Mouse (Mus musculus): ENCODE data around the gene Esrrg. TPM values are rescaled to one million over a fixed set of nuclear protein-coding genes. Genes with fewer than 3 reads are reported as not detected.

The Esrrg gene
- polyA plus RNA-seq, 1 experiment, result 12.7 TPM

- H3K4me1 ChIP-seq (ENCODE audit: control insufficient read depth, insufficient read depth, low read length), result no peaks in the 10 kb centered on the region
- no peak overlapping the region for H3K4me3 ChIP-seq (ENCODE audit: insufficient read depth, low read length)
- no peak overlapping the region for H3K27ac ChIP-seq (ENCODE audit: insufficient read depth, low read length)
- TF ChIP-seq CTCF (IDR thresholded peaks at IDR 0.05; ENCODE audit: extremely low read depth, insufficient read depth, low read length) (no peak), POLR2A (IDR thresholded peaks at IDR 0.05; ENCODE audit: extremely low read depth, insufficient read depth, low read length) (no peak)
These were observed 606.5 kb downstream of the Esrrg start for GRCm38 (mm10) chr1:188214885-188215611.

GRCm38 (mm10) chr1:188221226-188221792, 612.7 kb downstream of the Esrrg start:
- no peak for TF ChIP-seq POLR2A (IDR thresholded peaks at IDR 0.05; ENCODE audit: extremely low read depth, insufficient read depth, low read length)
- no peak for TF ChIP-seq CTCF (IDR thresholded peaks at IDR 0.05; ENCODE audit: extremely low read depth, insufficient read depth, low read length)
- H3K4me3 ChIP-seq (ENCODE audit: insufficient read depth, low read length), result no peak overlapping the region

GRCm38 (mm10) chr1:188233036-188233724, 624.6 kb downstream of the Esrrg start:
- no peak overlapping the region for H3K27ac ChIP-seq (ENCODE audit: insufficient read depth, low read length)
- H3K4me3 ChIP-seq (ENCODE audit: insufficient read depth, low read length), result no peak overlapping the region
- H3K4me1 ChIP-seq (ENCODE audit: control insufficient read depth, insufficient read depth, low read length), result no peaks in the 10 kb centered on the region
- no peak for TF ChIP-seq POLR2A (IDR thresholded peaks at IDR 0.05; ENCODE audit: extremely low read depth, insufficient read depth, low read length)

More at GRCm38 (mm10) chr1:188221226-188221792, 612.7 kb downstream of the Esrrg start:
- no peaks in the 10 kb centered on the region; the same call in 1 of the 2 replicates for H3K4me1 ChIP-seq (ENCODE audit: control insufficient read depth, insufficient read depth, low read length)
- no peak overlapping the region for H3K27ac ChIP-seq (ENCODE audit: insufficient read depth, low read length)

- Histone ChIP-seq H3K4me3 (ENCODE audit: insufficient read depth, low read length) (no peak overlapping the region), H3K27ac (ENCODE audit: insufficient read depth, low read length) (no peak overlapping the region), H3K4me1 (ENCODE audit: control insufficient read depth, insufficient read depth, low read length) (no peaks in the 10 kb centered on the region)
- no peak for TF ChIP-seq POLR2A (IDR thresholded peaks at IDR 0.05; ENCODE audit: extremely low read depth, insufficient read depth, low read length)
- no peak for TF ChIP-seq CTCF (IDR thresholded peaks at IDR 0.05; ENCODE audit: extremely low read depth, insufficient read depth, low read length)
These were observed 630.0 kb downstream of the Esrrg start for GRCm38 (mm10) chr1:188238636-188239035.

- Histone ChIP-seq H3K4me1 (ENCODE audit: control insufficient read depth, insufficient read depth, low read length) (no peaks in the 10 kb centered on the region), H3K27ac (ENCODE audit: insufficient read depth, low read length) (no peak overlapping the region), H3K4me3 (ENCODE audit: insufficient read depth, low read length) (no peak overlapping the region)
- no peak for TF ChIP-seq POLR2A (IDR thresholded peaks at IDR 0.05; ENCODE audit: extremely low read depth, insufficient read depth, low read length)
- no peak for TF ChIP-seq CTCF (IDR thresholded peaks at IDR 0.05; ENCODE audit: extremely low read depth, insufficient read depth, low read length)
These were observed 633.2 kb downstream of the Esrrg start for GRCm38 (mm10) chr1:188241766-188242165.

- H3K27ac ChIP-seq (ENCODE audit: insufficient read depth, low read length), result no peak overlapping the region
- H3K4me1 ChIP-seq (ENCODE audit: control insufficient read depth, insufficient read depth, low read length), result no peaks in the 10 kb centered on the region
- TF ChIP-seq CTCF (IDR thresholded peaks at IDR 0.05; ENCODE audit: extremely low read depth, insufficient read depth, low read length) (no peak), POLR2A (IDR thresholded peaks at IDR 0.05; ENCODE audit: extremely low read depth, insufficient read depth, low read length) (no peak)
These were observed 648.9 kb downstream of the Esrrg start for GRCm38 (mm10) chr1:188257500-188257899.

GRCm38 (mm10) chr1:188260259-188261107, 651.9 kb downstream of the Esrrg start:
- Histone ChIP-seq H3K4me3 (ENCODE audit: insufficient read depth, low read length) (no peak overlapping the region), H3K4me1 (ENCODE audit: control insufficient read depth, insufficient read depth, low read length) (no peaks in the 10 kb centered on the region), H3K27ac (ENCODE audit: insufficient read depth, low read length) (no peak overlapping the region)
- no peak for TF ChIP-seq CTCF (IDR thresholded peaks at IDR 0.05; ENCODE audit: extremely low read depth, insufficient read depth, low read length)
- TF ChIP-seq POLR2A (IDR thresholded peaks at IDR 0.05; ENCODE audit: extremely low read depth, insufficient read depth, low read length), result no peak

More at GRCm38 (mm10) chr1:188257500-188257899, 648.9 kb downstream of the Esrrg start:
- no peak overlapping the region for H3K4me3 ChIP-seq (ENCODE audit: insufficient read depth, low read length)

GRCm38 (mm10) chr1:188261903-188262682, 653.5 kb downstream of the Esrrg start, which contains the start of gene Ush2a:
TSS of gene Ush2a (plus strand) at chr1:188262023.
- Histone ChIP-seq H3K27ac (ENCODE audit: insufficient read depth, low read length) (no peak within 1 kb of the TSS), H3K4me3 (ENCODE audit: insufficient read depth, low read length) (no peak within 1 kb of the TSS), H3K4me1 (ENCODE audit: control insufficient read depth, insufficient read depth, low read length) (no peaks in the 10 kb centered on the region)
- TF ChIP-seq POLR2A (IDR thresholded peaks at IDR 0.05; ENCODE audit: extremely low read depth, insufficient read depth, low read length) (no peak), CTCF (IDR thresholded peaks at IDR 0.05; ENCODE audit: extremely low read depth, insufficient read depth, low read length) (no peak)
